Mouse (Mus musculus) mature B cell (primary cell): Measurements from ENCODE around the gene Tead3.
"Not testable (repeated sequence)": the region's sequence is repeated elsewhere in the genome, so short reads cannot be mapped to it uniquely, and the experiment has no call there.

Experiments
- in situ Hi-C: fragments of 300-500 bp; cut with MboI; formaldehyde crosslinking; loops from 2 replicates; pipeline ENCODE4 v1.14.3; 2019

Tead3 gene

DNA sequence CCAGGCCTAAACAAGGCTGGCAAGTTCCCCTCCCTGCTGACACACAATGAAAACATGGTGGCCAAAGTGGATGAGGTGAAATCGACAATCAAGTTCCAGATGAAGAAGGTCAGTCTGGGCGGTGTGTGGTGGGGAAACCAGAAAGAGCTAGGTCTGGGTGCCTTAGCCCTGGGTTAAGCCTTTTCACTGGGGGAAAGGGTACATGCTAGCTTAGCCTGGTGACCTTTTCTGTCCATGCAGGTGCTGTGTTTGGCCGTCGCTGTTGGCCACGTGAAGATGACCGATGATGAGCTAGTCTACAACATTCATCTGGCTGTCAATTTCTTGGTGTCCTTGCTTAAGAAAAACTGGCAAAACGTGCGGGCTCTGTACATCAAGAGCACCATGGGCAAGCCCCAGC lies 20.0 kb downstream of the Tead3 start:
- in situ Hi-C loops: not testable (repeated sequence)

DNA sequence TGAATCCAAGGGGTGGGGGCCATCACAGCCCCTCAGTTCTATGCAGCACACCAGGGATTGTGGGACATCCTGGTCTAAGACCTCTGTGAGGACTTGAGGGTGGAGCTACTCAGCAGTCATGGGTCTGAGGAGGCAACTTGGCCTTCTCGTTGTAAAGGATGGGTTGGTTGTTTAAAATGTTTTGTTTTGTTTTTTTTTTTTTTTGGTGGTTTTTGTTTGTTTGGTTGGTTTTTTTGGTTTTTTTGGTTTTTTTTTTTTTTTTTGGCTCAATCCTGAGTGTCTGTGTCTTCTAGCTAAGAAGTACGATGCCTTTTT lies 20.4 kb downstream of the Tead3 start:
- in situ Hi-C loops: no loop called here

DNA sequence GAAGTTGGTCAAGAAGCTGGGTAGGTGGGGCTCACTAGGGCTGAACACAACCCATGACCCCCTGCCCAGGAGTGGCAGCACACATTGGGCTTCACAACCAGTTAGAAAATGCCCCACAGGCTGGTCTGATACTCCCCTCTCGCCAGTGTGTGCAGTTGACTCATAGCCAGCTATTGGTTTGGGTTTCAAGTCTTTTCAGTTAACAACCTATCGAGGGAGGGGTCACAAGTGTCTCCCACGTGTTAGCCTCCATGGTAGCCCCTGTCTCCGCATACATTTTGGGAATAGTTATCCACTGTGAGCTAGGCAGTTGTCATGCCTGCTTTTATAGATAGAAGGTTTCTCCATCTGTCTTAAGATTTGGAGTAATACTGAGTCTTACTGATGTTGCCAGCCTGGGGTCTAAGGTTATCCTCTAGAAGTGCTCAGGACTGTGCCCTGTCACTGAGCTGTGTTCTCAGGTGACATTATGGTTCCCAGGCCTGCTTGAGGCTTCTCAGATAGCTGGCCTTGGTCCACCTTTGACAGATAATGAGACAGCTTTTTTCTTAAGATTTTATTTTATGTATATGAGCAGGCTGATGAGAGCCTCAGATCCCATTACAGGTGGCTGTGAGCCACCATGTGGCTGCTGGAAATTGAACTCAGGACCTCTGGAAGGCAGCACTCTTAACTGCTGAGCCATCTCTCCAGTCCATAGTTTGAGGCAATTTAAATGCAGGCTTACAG lies 20.9 kb downstream of the Tead3 start:
- in situ Hi-C loops: no loop called here

DNA sequence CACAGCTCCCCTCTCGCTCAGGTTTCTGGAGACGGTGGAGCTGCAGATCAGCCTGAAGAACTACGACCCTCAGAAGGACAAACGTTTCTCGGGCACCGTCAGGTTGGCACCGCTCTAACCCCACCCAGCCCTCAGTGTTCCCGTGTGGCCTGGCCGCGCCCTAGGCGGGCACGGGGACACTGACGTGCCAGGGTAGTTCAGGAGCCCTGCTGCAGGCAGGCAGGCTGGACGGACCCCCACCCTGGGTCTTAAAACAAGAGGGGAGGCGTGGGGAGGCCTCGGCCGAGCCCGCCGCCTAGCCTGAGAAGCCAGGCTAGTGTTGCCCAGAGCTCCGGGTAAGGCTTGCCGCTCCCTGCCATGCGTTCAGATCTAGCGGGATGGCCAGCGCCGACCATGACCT lies 21.7 kb downstream of the Tead3 start:
- in situ Hi-C loops: no loop called here

DNA sequence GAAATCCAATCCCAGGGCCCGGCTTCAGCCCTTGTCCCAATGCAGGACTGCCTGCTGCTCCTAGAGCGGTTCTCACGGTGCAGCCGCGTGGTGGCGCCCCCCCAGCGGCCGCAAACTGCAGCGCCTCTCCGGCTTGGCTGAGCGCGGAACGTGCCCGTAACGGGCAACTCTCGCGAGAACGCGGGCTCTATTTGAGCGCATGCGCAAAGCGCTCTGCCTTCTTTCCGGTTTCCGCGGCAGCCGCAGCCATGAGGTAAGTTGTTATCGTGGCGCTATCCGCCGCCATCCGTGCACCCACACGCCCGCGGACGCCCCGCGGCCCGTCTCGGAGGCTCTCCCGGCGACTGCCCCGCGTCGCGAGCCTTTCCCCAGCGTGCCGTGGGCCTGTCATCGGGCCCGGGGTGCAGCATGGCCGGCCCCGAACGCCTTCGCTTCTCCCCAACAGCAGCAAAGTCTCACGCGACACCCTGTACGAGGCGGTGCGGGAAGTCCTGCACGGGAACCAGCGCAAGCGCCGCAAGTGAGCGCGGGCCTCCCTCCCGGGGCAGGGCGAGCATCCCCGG lies 22.2 kb downstream of the Tead3 start, which contains the start of gene Rpl10a:
TSS of gene Rpl10a (plus strand) at position 106 of the 563 bp plus-strand sequence.
- in situ Hi-C loops: no loop called here

DNA sequence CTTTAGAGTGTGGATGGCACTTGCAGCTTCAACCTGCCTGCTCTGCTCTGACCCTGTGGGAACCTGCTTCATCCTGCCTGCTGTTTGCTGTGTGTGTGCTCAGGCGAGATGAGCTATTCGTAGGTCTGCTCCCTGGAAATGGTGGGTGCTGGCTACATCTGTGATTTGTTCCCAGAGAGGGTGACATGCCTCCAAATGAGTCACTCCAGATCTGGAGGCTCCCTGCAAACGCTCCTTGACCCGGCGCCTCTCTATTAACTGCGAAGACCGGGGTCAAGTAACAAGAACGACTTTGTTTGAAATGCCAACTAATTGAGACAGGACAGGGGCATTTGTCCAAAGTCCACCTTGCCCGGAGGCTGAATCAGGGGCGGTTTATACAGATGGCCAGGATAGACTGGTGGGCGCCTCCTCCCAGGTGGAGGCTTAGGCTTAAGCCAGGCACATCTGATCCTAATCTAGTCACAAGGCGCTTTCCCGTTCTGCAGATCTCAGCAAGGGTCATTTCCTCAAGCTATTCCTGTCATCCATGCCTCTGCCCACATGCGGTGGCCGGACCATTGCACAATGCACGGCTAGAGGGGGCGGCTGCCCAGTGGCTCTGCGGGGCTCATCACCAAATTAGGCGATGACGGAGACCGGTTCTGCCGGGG lies 22.8 kb downstream of the Tead3 start:
- in situ Hi-C loops: no loop called here

DNA sequence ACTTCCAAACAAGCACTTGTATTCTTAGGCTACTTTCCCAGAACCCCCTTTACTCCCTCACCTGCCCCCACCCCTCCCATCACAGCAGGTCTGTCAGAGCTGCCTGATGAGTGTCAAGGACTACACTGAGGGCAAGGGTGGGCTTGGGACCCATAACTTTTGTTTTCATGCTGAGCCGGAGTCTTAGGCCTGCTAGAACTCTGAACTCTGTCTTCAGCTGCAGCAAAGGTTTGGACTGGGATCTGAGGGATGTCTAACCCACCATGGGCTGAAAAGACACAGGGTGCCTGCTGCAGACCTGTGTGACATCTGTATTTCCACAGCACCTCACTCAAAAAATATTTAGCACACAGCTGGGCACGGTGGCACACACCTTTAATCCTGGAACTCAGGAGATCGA lies 23.7 kb downstream of the Tead3 start:
- in situ Hi-C loops: no loop called here

DNA sequence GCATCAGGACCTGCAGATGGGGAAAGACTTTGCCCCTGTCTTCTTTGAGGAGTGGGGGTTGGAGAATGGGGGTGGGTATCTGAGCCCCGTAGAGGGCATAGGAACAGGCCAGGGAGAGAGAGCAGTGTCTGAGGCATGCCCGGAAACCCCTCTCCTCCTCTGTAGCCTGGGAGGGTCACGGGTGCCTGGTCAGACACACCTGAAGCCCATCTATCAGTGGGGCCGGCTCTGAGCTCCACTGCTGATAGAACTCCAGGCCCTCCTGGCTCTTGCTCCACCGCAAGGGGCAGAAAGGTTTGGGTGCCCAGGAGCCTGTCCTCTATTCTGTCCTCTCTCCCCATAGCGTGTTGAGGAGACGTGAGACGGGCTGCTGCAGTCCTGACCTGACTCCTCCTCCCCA lies 24.9 kb downstream of the Tead3 start:
- in situ Hi-C loops: no loop called here

DNA sequence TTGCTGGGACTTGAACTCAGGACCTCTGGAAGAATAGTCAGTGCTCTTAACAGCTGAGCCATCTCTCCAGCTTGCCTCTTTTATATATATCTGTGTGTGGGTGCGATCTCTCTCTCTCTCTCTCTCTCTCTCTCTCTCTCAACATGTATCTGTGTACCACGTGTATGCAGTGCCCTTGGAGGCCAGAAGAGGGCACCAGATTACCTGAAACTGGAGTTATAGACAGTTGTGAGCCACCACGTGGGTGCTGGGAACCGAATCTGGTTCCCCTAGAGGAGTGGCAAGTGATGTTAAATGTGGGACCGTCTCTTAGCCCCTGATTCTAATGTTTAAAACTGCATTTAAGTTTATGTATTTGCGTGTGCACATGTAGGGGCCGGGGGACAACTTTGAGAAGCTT lies 26.2 kb downstream of the Tead3 start:
- in situ Hi-C loops: not testable (repeated sequence)

DNA sequence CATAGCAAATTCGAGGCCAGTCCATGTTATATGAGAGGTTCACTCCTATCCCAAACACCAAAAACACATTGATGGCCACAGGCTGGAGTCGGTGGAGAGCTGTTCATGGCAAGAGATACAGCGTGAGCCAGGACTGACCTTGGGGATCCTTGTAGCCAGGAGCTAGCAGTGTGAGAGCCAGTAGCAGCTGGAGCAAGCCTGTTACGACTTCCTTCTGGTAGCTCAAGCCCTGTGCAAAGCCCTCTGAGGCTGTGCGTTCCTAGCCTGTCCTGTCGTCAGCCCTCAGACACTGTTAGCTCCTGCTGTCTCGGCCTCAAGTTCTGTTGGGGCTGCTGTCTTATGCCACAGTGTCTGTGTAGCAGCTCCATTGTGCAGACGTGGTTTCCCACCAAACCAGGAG lies 26.8 kb downstream of the Tead3 start:
- in situ Hi-C loops: no loop called here

DNA sequence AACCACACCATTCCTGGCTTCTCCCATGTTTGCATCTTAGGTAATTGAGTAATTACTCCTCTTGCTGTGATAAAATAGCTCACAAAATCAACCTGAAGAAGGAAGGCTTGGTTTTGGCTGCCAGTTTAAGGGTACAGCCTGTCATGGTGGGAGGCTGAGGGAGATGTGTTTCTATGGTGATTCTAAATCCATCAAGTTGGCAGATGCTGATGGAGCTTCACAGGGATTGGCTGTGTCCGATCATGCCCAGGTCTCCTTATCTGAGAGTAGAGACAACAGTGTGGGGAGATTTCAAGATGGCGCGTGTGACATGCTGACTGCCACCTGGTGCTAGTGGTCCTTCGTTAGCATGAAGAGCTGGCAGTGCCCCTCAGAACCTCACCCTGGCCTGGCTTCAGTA lies 28.9 kb downstream of the Tead3 start:
- in situ Hi-C loops: no loop called here

DNA sequence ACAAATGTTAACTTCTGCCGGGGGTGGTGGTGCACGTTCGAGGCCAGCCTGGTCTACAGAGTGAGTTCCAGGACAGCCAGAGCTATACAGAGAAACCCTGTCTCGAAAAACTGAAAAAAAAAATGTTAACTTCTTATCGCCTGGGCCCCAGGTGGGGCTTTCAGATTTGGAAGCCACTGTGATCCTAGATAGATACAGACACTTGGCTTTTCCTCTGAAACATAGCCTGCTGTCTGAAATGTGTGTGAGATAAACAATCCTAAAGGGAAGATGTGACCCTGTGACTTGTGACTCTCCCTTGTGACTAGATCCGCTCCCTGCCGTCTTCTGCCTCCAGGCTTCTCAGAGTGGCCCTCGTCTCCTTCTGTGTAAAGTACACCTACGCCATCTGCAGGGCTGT lies 32.9 kb downstream of the Tead3 start:
- in situ Hi-C loops: no loop called here

DNA sequence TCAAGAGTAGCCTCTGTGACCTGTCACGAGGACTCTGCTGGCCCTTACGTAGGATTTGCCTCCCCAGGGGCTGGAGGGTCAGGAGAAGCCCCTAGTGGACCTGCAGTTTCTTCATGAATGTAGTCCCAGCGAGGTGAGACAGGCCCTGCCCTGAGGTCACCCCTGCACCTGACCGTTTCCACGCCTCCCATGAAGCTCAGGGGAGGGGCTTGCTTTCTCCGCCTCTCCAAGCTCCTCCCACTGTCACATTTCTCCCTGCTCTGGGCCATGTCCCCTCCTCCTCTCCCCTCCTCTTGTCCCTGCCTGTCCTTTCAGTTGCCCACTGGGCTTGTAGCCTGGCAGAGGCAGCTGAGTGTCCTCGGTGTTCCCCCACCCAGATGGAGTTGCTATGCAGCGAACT lies 33.5 kb downstream of the Tead3 start:
- in situ Hi-C loops: no loop called here

DNA sequence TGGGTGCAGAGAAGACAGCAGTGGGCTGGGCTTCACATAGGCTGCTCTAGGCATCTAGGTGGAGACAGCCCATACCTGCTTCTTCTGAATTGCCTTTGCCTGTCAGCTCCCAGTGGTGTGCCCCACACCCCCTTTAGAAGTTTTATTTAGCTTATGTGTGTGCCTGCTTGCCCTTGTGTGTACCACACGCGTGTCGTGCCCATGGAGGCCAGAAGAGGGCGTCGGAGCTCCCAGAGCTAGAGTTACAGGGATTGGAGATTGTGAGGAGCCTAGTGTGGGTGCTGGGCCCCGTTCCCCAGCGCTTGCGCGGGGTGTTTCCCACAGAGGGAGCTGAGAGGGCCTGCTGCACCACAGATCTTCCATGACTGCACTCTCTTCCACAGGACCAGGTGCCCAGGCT lies 34.1 kb downstream of the Tead3 start:
- in situ Hi-C loops: no loop called here

DNA sequence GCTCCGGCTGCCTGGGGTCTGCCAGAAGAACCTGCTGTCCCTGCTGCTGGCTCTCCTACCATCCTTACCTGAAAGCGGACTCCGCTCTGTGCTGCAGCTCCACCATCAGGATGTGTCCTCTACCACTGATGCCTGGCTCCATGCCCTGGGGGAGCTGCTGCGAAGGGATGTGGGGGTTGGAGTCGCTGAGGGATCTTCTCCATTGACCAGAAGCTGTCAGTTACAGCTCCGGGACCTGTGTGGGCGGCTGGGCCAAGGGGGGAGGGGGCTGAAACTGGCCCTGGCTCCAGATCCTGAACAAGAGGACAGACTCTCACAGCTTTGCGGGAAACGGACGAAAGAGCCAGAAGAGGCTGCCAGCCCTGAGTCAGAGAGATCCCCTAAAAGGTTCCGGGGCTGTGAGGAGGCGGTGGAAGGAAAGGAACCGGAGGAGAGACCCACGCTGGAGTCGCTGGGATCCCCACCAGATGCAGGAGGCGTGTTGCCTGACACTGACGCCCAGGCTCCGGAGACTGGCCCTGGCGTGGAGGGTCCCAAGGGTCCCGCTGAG lies 34.9 kb downstream of the Tead3 start:
- in situ Hi-C loops: no loop called here

DNA sequence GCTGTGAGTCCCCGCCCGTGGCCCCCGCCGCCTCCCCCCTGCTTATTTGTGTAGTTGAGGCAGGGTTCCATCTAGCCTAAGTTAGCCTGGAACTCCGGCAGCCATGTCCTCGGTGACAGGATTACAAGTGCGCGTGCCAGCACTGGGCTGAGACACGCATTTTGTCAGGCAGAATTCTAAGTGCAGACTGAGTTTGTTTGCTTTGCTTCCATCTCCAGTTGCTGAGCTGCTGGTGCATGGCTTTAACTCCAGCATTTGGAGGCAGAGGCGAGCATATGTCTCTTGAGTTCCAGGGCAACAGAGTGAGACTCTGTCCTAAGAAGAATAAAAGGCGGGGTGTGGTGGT lies 36.8 kb downstream of the Tead3 start:
- in situ Hi-C loops: no loop called here

DNA sequence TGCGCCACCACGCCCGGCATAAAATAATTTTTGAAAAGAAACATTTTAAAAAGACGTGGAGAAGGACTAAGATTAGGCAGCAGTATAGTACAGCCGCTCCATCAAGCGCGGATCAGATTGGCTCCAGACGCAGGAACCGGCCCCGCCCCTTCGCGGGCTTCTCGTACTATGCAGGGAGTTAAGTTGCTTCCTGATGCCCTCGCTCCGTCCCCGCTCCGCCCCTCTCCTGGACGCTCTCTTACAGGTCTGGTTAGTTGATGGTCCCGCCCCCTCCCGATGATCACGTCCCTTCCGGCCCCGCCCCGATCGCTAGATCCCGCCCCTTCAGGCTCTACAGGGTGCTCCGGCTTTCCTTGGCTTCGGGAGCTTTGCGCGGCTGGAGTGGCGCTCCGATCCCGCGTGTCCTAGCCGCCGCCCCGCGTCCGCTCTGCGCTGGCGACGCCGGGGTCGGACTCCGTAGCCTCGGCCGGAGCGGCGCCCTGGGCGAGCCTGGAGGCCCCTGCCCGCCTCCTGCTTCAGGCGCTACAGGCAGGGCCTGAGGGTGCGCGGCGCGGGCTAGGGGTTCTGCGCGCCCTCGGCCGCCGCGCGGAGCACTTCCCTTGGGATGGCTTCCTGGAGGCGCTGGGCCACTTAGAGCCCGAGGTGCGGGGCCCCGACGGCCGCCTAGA lies 37.3 kb downstream of the Tead3 start, which contains the start of gene Fance:
TSS of gene Fance (plus strand) at position 308 of the 668 bp plus-strand sequence.
- in situ Hi-C loops: no loop called here

DNA sequence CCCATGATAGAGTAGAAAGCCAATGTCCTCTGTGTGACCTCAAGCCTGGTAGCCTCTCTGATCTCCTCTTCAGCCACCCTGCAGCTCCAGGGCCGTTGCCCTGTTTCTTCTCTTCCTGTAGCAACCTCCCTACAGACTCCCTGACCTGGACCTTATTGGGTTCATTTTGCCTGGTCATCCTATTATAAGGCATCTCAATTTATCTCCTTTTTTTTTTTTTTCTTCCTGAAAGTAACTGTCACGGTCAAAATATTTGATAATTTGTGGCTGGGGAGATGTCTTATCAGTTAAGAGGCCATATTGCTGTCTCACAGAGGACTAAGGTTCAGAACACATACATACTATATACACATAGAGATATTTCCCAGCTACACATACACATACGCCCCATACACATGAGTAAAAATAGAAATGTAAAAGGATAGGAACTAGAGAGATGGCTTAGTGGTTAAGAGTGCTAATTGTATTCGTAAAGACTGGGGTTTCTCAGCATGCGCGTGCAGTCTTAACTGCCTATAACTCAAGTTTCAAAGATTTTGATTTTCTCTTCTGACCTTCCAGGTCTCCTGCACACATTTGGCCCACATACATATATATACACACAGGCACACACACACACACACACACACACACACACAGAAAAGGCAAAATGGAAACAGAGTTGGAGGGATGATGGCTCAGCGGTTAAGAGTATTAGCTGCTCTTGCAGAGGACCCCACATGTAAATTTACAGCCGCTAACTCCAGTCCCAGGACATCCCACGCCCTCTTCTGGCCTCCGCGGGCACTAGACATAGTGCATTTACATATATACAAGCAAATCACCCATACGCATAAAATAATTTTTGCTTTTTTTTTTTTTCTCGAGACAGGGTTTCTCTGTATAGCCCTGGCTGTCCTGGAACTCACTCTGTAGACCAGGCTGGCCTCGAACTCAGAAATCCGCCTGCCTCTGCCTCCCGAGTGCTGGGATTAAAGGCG lies 38.1 kb downstream of the Tead3 start:
- in situ Hi-C loops: no loop called here

DNA sequence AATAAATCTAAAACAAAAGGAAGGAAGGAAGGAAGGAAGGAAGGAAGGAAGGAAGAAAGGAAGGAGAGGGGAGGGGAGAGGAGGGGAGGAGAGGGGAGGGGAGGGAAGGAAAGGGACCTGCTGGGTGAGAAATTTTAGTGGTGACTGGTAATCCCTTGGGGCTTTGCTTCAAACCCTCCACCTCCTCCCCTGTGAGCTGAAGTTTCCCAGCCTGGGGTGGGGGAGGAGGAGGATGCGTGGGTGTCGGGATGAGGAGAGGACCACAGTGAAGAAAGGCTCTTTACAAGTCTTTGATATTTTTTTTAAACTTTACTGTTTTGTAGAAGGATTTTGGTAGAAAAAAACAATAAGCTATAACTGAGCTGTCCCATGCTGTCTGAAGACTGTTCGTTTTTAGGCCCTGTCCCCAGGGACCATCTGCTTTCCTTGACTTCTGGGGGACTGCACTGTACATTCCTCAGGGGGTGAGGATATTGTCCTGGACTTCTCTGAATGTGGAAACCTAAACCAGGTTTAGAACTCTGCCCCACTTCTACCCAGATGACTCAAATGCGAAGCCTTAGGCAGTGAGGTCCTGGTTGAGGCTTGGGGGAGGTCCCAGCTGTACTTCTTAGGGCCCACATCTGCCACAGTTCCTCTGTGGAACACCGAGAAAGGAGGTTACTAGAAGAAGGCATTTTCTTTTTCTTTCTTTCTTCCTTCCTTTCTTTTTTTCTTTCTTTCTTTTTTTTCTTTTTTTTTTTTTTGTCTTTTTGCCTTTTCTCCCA lies 39.1 kb downstream of the Tead3 start:
- in situ Hi-C loops: no loop called here

DNA sequence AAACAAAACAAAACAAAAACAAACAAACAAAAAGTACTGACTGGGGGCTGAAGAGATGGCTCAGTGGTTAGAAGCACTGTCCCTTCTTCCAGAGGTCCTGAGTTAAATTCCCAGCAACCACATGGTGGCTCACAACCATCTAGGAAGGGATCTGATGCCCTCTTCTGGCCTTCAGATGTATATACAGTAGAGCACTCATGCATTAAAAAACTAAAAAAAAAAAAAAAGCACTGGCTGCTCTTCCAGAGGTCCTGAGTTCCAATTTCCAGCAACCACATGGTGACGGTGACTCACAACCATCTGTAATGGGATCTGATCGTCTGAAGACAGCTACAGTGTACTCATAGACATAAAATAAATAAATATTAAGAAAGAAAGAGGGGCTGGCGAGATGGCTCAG lies 39.8 kb downstream of the Tead3 start:
- in situ Hi-C loops: no loop called here
